Mouse (Mus musculus): ENCODE results near the gene Gm17783. TPM values are rescaled to one million over a fixed set of nuclear protein-coding genes. Genes with fewer than 3 reads are reported as not detected.
"Not testable (repeated sequence)": the region's sequence is repeated elsewhere in the genome, so short reads cannot be mapped to it uniquely, and the experiment has no call there.

Gm17783 gene
- polyA plus RNA-seq, 1 experiment, result not detected

DNA sequence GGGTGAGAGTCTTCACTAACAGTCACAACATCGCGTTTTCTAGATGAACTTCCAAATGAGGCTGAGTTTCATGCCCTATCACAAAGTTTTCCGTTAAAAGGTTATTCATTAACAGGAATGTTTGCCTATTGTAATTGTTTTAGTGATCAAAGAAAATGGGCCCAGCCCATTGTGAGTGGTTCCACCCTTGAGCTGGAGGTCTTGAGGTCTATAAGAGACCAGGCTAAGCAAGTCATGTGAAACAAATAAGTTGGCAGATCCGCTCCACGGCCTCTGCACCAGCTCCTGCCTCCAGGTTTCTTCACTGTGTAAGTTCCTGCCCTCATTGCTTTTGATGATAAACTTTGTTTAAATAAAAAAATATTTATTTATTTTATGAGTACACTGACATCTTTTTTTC is 38.9 kb downstream of the Gm17783 start, which contains the start of gene Gm609:
Gm609 (minus strand) TSS at position 43 of the 400 bp plus-strand sequence.
- TF ChIP-seq POLR2A (IDR thresholded peaks at IDR 0.05; ENCODE audit: insufficient read depth, low read length), result no peak
- no peak for TF ChIP-seq CTCF (IDR thresholded peaks at IDR 0.05; ENCODE audit: low read depth, low read length)
- no peak for TF ChIP-seq EP300 (IDR thresholded peaks at IDR 0.05; ENCODE audit: insufficient read depth, low read depth, low read length)
- peaks cover 6% of the 10 kb centered on the region; the same call in 1 of the 2 replicates for H3K9me3 ChIP-seq (replicated peaks; ENCODE audit: control insufficient read depth, insufficient read depth, low read length, poor library complexity, severe bottlenecking)
- no peaks in the 10 kb centered on the region; the same call in 1 of the 2 replicates for H3K27me3 ChIP-seq (ENCODE audit: control insufficient read depth, insufficient read depth, low read length, poor library complexity, severe bottlenecking)
- H3K4me3 ChIP-seq (ENCODE audit: low read depth, low read length), result no peak within 1 kb of the TSS
- no peaks in the 10 kb centered on the region for H3K36me3 ChIP-seq (ENCODE audit: control insufficient read depth, insufficient read depth, low read length, poor library complexity, severe bottlenecking)
- no peak within 1 kb of the TSS for H3K27ac ChIP-seq (ENCODE audit: insufficient read depth, low read length)
- H3K9ac ChIP-seq (ENCODE audit: low read depth, poor library complexity, severe bottlenecking), result no peak within 1 kb of the TSS
- H3K4me1 ChIP-seq (ENCODE audit: control insufficient read depth, insufficient read depth, low read length), result no peaks in the 10 kb centered on the region

GRCm38 (mm10) chr16:45476991-45477390 is 54.9 kb downstream of the Gm17783 start:
- Histone ChIP-seq H3K9me3 (replicated peaks; ENCODE audit: control insufficient read depth, insufficient read depth, low read length, poor library complexity, severe bottlenecking) (no peaks in the 10 kb centered on the region; the same call in 1 of the 2 replicates), H3K4me3 (ENCODE audit: low read depth, low read length) (no peak overlapping the region), H3K36me3 (ENCODE audit: control insufficient read depth, insufficient read depth, low read length, poor library complexity, severe bottlenecking) (no peaks in the 10 kb centered on the region), H3K4me1 (ENCODE audit: control insufficient read depth, insufficient read depth, low read length) (no peaks in the 10 kb centered on the region), H3K27me3 (ENCODE audit: control insufficient read depth, insufficient read depth, low read length, poor library complexity, severe bottlenecking) (no peaks in the 10 kb centered on the region), H3K9ac (ENCODE audit: low read depth, poor library complexity, severe bottlenecking) (no peak overlapping the region), H3K27ac (ENCODE audit: insufficient read depth, low read length) (no peak overlapping the region)
- TF ChIP-seq CTCF (IDR thresholded peaks at IDR 0.05; ENCODE audit: low read depth, low read length) (no peak), POLR2A (IDR thresholded peaks at IDR 0.05; ENCODE audit: insufficient read depth, low read length) (no peak), EP300 (IDR thresholded peaks at IDR 0.05; ENCODE audit: insufficient read depth, low read depth, low read length) (no peak)

DNA sequence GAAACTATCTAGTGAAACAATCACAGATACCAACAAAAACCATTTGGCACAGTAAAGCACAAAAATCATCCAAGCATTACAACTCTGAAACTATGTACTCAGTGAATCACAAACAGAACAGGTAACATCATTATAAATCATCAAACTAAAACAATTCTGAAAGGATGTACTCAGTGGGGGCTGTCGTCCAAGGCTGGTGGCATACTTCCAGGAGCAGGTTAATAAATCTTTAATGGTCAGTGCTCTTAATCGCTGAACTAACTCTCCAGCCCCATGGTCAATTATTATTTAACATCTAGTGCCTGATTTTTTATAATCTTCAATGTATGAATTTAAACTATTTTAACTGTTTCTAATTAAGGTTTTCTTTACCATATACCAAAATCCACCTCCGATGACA is 60.0 kb downstream of the Gm17783 start:
- not testable (repeated sequence) for H3K36me3 ChIP-seq (ENCODE audit: control insufficient read depth, insufficient read depth, low read length, poor library complexity, severe bottlenecking); H3K27me3 ChIP-seq (ENCODE audit: control insufficient read depth, insufficient read depth, low read length, poor library complexity, severe bottlenecking); H3K9ac ChIP-seq (ENCODE audit: low read depth, poor library complexity, severe bottlenecking); H3K27ac ChIP-seq (ENCODE audit: insufficient read depth, low read length); H3K4me3 ChIP-seq (ENCODE audit: low read depth, low read length); H3K9me3 ChIP-seq (replicated peaks; ENCODE audit: control insufficient read depth, insufficient read depth, low read length, poor library complexity, severe bottlenecking); H3K4me1 ChIP-seq (ENCODE audit: control insufficient read depth, insufficient read depth, low read length)

Other genes with a start within 250 kb of the Gm17783 start
- not detected in 2 replicates for gene Cd200, start 123.0 kb downstream of the Gm17783 start, polyA plus RNA-seq (2011; ENCODE audit: insufficient read depth, insufficient read length, low read depth, missing spikeins)
- gene Gm609, start 39.1 kb downstream of the Gm17783 start, polyA plus RNA-seq (2011; ENCODE audit: insufficient read depth, insufficient read length, low read depth, missing spikeins), result 0.31 TPM in 1 of 2 replicates, not detected in the other
- not detected in 2 replicates for gene Slc9c1, start 3.3 kb upstream of the Gm17783 start, polyA plus RNA-seq (2011; ENCODE audit: insufficient read depth, insufficient read length, low read depth, missing spikeins)
- gene Gcsam, start 78.3 kb upstream of the Gm17783 start, polyA plus RNA-seq (2011; ENCODE audit: insufficient read depth, insufficient read length, low read depth, missing spikeins), result not detected in 2 replicates
- gene BC016579, start 122.0 kb upstream of the Gm17783 start, polyA plus RNA-seq (2011; ENCODE audit: insufficient read depth, insufficient read length, low read depth, missing spikeins), result not detected in 2 replicates
- gene Tmprss7, start 161.6 kb upstream of the Gm17783 start, polyA plus RNA-seq (2011; ENCODE audit: insufficient read depth, insufficient read length, low read depth, missing spikeins), result not detected in 2 replicates
- gene Tagln3, start 192.6 kb upstream of the Gm17783 start, polyA plus RNA-seq (2011; ENCODE audit: insufficient read depth, insufficient read length, low read depth, missing spikeins), result 3.7 and 4.9 TPM in 2 replicates
- 24.1 and 25.9 TPM in 2 replicates for gene Abhd10, start 210.9 kb upstream of the Gm17783 start, polyA plus RNA-seq (2011; ENCODE audit: insufficient read depth, insufficient read length, low read depth, missing spikeins)

Data from ES-Bruce4 (cell line).